Mouse (Mus musculus): ENCODE measurements at regions not wholly inside any gene's neighbourhood (a gene's known extent, or its start where the extent isn't known, plus 50 kb on each side); places are given as distances from the start of the nearest gene placed in this dataset.
"Not testable (repeated sequence)": the region's sequence is repeated elsewhere in the genome, so short reads cannot be mapped to it uniquely, and the experiment has no call there.

DNA sequence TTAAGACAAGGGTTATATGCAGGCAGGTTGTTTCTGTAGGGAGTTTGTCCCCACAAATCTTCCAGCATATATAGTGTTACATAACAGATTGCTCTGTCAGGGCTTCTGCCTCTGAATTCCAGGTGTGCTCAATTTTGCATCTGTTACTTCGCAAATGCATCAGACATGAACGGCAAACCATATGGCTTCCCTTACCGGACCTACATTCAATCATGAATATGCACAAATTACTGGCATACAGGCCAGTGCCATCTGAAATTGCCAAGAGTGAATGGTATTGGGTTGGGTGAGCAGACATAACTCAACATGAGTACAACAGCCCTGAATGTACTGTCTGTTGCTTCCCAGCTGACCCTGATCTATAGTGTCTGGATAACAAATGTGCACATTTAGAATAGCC, 929.4 kb downstream of the Diaph3 start:
- no peak for DNase-seq (ENCODE audit: extremely low read depth, low read depth)

DNA sequence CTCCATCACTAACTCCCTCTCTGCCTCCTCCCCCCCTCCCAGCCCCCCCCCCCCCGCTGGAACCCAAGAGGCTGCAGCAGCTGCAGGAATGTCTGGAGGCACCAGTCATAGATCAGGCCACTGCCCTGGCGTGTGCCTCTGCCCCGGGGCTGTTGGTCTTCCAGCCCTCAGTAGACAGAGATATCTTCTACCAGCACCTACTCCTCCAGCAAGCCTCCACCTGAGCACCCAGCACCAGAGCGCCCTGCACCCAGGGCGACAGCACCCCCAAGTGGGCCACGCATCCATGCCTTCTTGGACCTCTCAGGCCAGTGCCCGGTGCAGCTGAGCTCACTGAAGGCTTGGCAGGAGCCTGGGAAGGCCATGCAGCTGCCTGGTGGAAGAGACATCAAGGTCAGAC, 936.5 kb downstream of the Diaph3 start:
- DNase-seq (ENCODE audit: extremely low read depth, low read depth) = no peak

DNA sequence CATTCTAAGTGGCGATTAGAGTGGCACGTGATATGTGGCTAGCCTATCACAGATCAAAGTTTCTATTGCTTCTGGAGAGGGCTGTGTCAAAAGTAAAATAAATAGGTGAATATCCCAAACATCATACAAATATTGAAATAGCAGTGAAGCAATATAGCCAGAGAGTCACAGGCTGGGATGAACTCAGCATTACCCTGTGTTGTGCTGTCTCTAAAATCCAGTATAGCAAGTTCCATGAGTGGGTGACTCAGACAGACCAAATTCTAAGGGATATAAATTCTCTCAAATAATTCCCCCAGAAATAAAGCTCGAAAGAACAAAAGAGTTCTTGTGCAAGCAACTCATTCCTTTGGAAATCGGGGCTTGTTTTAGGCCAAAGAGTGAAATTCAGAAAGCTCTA, 943.2 kb downstream of the Diaph3 start:
- no peak for DNase-seq (ENCODE audit: extremely low read depth, low read depth)

DNA sequence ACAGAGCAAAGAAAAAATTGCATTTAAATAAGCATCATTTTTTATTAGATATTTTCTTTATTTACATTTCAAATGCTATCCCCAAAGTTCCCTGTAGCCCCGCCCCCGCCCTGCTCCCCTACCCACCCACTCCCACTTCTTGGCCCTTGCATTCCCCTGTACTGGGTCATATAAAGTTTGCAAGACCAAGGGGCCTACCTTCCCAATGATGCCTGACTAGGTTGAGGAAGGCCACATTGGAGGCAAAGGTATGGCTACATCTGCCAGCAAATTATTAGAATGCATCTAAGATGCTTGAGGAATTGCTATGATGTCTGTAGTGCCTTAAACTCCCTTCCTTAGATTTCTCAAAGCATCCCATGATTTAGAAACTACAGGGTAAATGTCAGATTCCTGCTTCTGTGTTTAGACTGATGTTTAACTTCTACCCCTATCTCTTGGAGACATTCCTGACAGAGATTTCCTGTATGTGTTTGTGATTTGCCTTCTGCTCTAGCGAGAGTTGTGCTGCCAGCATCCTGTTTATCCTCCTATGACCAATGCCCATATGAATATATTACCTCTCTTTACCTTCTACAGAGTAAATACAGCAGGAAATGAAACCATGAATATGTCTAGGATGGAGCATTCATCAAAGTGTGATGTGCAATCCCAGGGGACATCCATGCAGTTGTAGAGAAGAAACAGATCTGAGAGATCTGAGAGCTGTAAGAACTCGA, 956.2 kb downstream of the Diaph3 start:
- DNase-seq (ENCODE audit: extremely low read depth, low read depth) = no peak

DNA sequence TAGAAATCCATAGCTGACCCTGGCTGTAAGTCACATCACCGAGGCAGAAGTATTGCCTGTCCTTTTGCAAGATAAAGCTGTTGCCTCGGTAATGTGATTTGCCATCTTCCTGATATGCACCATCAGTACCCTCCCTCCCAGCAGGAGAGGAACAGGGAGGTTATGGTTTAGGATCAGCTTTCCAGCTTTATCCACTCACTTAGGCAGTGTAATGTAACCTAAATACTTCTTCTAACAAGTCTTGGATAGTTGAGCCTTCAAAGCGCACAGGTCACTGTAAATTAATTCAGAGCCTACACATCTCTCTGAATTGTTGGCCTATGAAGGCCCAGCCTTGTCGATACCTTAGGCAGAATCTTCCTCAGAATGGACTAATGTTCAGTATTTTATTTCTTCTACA, 962.5 kb downstream of the Diaph3 start:
- no peak for DNase-seq (ENCODE audit: extremely low read depth, low read depth)

DNA sequence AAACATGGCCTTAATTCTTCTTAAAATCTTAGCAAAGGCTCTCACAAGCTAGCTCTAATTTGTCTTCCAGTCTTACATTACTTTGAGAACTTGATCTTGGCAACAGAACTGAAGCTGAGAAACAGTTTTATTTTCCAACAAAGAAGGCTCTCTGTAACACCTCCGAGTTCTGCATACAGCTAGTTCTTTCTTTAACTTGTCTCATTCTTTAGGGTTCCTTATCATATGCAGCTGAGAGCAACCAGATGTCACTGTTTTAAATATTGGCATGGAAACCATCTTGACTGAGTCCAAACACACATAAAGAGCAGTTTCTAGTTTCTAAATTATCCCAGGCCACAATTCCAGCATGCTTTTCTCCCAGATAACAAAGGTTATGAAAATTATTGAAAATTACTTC, 969.9 kb downstream of the Diaph3 start:
- DNase-seq (ENCODE audit: extremely low read depth, low read depth) = no peak

DNA sequence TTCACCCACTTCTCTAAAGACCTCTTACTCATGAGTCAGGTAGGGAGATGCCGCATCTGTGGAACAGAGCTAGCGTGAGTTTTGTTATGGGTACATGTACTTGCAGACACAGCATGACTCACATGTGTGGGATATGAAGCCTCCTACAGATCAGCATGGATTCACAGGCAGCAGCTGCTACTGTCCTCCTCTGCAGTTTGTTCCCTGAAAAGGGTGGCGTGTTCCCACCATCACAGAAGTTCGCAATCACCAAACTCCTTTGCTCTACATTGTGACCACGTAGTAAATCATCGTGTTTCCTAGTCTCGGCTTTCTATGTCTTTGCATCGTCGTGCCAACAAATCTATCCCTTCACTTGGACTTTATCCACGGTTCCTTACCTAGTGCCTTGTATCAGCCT, 981.9 kb downstream of the Diaph3 start:
- DNase-seq (ENCODE audit: extremely low read depth, low read depth) = no peak

DNA sequence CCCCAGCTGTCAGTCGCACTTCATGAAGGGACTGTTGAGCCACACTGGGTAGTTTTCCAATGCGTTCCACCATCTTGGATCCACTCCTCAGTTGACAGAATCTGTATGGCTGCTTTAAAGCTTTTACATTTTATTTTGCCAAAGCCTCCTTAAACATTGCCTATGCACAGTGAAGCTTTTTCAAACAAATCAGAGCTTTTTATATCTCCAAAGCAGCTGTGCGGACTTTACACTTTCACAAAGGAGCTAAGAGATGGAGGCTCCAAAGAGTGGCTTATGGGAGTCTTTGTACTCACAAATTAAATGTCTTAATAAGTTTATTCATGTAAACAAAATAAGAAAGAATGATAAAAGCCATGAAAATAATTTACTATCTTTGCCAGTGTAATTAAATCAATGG, 986.3 kb downstream of the Diaph3 start:
- DNase-seq (ENCODE audit: extremely low read depth, low read depth) = no peak

DNA sequence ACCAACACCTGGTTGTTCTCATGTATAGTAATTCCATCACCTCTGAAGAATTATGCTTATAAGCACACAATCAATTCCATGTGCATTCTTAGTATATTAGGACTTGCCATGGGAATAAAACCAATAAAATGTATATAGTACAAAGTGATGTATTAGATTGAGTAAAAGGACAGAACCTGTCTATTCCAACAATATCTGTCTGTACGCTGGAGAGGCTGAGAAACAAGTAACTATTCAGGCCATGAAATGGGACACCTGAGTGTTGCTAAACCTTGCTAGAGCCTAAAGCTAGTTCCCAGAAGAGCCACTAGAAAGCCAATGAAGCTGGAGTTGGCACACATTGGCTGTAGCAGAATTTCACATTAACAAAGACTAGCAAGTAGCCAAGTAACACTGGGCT, 989.8 kb downstream of the Diaph3 start:
- no peak for DNase-seq (ENCODE audit: extremely low read depth, low read depth)

DNA sequence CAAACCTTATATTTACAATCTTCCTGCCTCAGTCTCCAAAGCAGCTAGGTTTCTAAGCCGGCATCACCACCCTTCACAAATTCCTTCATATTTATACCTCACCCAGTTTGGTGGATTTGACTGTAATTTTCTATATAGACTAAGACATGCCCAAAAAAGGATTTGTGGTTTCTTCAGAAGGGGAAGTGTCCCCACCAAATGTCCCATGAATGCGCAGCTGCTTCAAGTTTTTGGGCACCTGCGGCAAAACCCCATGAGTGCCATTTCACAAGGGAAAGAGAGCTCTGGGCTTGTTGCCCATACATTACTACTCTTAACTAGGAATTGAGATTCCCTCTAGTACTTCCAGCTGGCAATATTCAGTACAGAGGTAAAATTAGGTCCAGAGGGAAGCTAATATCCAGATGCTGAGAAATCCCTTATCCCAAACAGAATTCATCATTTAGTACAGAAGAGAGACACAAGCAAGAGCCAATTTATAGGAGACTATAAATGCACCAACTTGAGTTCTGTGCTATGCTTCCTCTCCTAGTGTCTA, 990.6 kb downstream of the Diaph3 start:
- DNase-seq (ENCODE audit: extremely low read depth, low read depth) = no peak

DNA sequence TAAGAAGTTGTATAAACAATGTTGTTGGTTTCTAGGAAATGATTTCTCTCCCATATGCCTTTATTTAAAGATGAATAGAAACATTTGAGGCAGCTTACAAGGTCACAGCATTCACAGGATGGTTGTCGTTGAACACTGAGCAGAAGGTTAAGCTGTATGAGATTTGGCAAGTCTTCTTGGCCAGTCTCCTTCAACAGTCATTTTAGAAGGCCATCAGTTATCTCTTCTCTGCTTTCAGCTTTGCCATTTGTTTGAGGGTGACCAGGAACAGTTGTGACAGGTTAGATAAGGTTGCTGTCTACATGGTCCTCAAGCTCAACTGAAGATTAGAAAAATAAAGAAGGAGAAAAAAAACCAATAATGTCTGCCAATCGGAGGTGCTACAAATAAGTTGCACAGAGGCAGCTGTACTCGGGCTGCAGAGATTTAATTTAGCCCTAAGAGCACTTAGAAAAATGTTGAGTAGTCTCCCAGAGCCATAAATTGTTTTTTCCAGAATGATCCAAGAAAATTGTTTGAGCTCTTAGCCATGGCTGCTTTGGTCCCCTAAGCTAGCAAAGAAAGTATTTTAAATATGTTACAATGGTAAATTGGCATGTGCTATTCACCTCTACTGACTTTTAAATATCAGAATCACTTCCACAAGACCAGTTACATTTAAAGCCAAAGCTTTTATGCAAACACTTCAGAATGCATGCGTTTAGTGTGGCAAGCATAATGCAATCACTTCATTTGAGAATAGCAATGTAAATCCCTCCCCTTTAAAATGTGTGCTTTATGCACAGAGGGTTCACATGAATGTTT, 1025.6 kb downstream of the Diaph3 start:
- no peak for DNase-seq (ENCODE audit: extremely low read depth, low read depth)

DNA sequence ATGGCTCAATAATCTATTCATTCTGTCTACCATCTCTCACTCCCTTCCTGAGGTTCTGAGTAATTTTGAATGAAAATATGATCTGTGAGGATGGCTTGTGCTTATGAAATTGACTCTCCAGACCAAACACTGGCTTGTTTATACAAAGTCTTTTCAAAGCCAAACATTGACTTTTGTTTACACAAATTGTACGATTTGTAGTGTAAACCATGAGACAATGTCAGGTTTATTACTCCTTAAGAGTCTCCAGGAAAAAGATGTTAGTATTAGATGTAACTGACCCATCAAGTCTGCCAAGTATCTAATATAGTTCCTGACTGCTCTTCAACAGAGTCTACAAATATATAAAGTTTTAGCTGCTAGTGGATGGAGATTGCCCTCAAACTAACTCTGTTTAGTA, 1039.5 kb downstream of the Diaph3 start:
- DNase-seq (ENCODE audit: extremely low read depth, low read depth) = no peak

DNA sequence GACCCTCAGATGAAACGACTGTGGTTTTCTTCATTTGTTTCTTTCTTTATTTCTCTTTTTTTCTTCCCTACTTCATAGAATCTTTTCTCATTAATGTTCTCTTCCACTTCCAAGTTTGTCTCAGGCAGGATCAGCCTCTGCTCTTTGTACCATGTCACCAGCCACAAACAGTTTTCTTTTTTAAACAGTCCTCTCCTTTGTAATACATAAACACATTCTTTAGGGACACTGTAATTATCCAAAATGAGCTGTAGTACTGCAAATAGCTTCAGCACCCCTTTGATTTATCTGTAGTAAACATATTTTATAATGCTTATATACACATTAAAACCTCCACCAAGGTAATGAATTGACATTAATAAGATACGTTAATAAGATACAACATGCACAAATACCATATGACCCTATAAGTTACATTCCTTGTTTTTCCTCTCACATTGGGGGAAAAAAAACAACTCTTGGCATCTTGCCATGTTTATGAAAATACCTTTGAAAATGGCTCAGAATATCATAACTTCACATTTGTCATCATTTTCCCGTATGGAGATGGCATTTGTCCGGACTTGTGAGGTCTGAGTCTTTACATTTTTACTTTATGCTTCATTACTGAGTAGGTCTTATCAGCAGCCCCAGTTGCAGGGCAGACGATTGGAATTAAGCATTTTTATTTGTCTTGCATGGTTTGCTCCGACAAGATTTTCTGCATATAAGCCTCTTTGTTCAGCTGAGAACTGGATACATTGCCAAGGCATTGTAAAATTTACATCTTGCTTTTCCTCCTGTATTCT, 1070.5 kb downstream of the Diaph3 start:
- DNase-seq (ENCODE audit: extremely low read depth, low read depth) = no peak

DNA sequence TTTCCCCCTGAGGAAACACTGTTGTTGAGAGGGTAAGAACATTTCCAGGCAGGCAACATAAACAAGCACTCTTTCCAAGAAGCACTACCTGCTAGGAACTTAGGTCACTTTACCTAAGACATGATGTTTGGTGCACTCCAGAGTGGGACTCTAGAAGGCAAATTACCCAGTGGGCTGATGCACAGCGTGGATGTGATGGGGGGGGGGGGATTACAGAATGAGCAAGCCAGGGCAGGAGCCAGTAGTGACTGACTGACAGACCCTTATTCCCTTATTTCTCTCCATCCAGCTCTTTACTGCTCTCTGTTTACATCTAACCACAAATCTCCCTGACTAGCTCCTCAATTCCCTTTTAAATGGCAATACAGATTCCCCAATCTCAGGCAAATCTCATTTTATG, 1071.7 kb downstream of the Diaph3 start:
- DNase-seq (ENCODE audit: extremely low read depth, low read depth) = no peak

DNA sequence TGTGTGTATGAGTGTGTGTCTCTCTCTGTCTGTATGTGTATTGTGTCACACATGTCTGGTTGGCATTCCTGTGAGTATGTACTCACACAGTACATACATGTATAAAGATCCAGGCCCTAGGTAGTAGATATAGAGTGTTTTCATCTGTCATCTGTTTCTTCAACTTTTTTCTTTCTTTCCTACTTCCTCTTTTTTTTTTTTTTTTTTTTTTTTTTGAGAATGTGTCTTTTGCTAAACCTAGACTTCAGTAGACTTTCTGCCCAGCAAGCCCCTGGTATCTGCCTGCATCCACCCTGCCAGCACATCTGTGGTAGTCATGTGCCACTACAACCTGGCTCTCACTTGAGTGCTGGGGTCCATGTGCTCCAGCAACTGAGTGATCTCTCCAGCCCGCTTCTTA, 1073.3 kb downstream of the Diaph3 start:
- no peak for DNase-seq (ENCODE audit: extremely low read depth, low read depth)

DNA sequence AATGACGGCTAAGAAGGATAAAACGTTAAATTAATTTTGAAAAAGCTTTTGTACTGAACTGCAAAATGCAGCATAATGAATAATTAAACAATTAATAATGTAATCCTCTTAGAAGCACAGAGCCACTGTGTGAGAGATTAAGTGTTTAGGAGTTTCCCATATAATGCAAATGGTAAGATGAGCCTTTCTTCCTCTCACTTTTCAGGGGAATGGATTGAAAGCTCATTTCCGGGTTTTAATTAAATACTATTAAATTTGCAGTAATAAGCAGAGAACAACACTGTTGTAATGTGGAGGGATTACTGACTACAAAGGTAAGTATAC, 1077.5 kb downstream of the Diaph3 start:
- DNase-seq (ENCODE audit: extremely low read depth, low read depth) = no peak

DNA sequence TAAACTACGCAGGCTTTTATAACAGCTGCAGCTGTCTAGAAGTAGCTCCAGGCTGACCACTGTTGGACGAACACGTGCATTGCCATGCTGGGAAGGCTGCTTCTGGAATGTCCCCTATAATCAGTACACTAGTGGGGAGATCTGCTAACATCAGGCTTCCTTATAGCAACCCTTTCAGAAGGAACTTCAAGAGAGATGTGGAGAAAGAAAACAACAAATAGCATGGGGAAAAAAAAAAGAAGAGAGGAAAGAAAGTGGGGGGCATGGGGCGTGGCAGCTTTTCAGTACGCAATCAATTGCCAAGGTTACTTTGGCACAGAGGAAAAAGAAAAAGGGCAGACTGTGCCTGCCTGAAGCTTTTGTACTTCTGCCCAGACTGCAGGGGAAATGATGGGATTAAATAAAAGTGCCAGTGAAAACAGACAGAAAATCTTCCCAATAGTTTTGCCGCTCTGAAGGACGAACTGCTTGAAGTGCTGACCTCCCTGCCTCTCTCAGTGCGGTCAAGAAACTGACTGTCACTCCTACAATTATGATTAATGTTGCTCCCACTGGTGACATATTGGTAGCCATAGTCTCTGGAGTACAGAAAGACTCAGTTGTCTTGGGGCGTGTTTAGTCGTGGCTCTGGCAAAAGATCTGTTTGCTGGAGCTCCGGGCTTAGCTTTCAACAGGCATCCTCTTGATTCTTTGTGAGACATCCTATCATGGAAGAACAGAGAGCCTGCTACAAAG, 1078.0 kb downstream of the Diaph3 start:
- DNase-seq (ENCODE audit: extremely low read depth, low read depth) = no peak

DNA sequence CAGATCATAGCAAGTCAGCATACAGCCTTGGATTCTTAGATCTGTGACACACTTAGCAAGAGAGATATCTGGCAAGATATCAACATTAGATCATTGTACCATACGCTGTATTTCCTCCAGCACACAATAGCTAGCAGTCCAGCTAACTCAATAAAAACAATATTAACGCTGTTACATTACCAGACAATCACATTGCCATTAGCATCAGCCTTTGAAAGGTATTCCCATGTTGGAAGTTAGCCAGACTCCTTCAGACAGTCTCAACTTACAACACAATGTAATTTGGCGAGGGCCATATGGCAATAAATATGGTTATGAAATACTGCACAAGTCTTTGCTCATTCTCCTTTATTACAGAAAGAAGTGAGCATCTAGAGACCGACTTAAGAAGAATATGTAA, 1084.0 kb downstream of the Diaph3 start:
- no peak for DNase-seq (ENCODE audit: extremely low read depth, low read depth)

DNA sequence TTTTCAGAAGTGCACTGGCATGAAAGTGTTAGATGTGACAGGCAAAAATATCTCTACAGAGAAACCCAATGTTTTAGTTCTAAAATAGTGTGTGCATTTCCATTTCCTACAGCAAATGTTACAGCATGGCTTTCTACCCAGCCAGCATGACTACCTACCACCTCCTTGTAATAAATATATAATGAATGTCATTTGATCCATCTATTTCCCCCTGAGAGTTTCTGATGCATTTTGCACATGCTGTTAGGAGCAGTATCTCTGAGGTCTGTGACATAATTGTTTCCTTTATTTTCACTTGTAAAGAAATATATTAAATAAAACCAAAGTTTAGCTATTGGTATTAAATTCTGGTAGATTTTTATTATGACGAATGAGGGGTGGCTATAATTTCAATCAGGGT, 1086.4 kb downstream of the Diaph3 start:
- DNase-seq (ENCODE audit: extremely low read depth, low read depth) = no peak

DNA sequence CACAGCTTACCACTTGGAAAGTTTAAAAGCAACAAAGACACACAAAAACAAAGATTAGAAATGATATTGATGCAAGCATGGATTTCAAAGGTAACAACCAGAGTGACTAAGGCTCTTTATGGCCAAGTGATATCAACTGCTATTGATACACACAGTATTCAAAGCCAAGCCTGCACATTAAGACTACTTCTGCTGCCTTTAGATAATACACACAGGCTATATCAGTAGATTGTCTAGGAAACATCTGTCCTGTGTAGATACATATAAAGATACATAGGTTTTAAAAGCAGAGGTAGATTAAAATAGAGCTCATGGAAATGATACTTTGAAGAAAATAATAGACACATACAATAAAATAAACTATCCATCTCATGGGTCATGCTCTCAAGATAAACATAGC, 1111.6 kb downstream of the Diaph3 start:
- DNase-seq (ENCODE audit: extremely low read depth, low read depth) = no peak

DNA sequence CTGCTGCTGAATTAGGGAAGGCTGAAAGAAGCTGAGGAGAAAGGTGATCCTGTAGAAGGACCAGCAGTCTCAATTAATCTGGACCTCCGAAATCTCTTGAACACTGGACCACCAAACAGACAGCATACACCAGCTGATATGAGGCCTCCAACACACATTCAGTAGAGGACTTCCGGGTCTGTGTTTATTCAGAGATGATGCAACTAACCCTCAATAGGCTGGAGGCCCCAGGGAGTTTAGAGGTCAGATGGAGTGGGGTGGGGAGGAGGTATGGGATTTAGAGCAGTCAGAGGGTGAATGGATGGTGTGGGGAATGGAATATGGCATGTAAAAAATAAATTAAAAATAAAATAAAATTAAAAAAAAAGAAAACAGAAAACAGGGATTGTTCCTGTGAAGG, 1123.4 kb downstream of the Diaph3 start:
- DNase-seq (ENCODE audit: extremely low read depth, low read depth) = not testable (repeated sequence)

All from MEL-GATA-1-ER (cell line).